Mouse (Mus musculus): ENCODE results near the gene Galntl6.

- TF ChIP-seq TAL1 (IDR thresholded peaks at IDR 0.05; ENCODE audit: low read length) (no peak), GATA1 (IDR thresholded peaks at IDR 0.05; ENCODE audit: low read length) (no peak)
Observed at GRCm38 (mm10) chr8:58691761-58692160, 220.7 kb downstream of the Galntl6 start.
